Mouse (Mus musculus): Measurements from ENCODE around the gene Elmo2. TPM values are rescaled to one million over a fixed set of nuclear protein-coding genes. Genes with fewer than 3 reads are reported as not detected.

The Elmo2 gene
- polyA plus RNA-seq, 1 experiment from 2014 or later = 66.3 TPM

DNA sequence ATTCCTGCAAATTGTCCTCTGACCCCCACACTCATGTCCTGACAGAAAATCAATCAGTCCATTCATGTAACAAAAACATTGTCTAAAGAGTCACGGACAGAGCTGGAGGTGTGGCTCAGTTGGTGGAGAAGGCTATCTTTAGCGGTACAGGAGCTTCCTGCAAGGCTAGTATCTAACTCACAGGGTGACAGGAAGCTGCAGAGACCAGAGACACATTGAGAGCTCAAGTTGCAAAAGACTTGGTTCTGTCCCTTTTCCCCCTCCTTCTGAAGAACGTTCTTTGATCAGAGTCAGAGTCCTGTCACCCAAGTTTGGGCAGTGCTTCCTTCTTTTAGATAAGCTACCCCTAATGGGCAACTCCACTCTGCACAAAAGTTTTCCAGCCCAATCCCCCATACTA, 3.4 kb upstream of the Elmo2 start:
- no peak for DNase-seq (ENCODE audit: low spot score)
- H3K4me1 ChIP-seq (replicated peaks; ENCODE audit: control insufficient read depth, insufficient read depth, low read length) = peaks cover 15% of the 10 kb centered on the region
- H3K36me3 ChIP-seq (ENCODE audit: control insufficient read depth, insufficient read depth, low read length) = no peaks in the 10 kb centered on the region
- H3K4me3 ChIP-seq (ENCODE audit: low read depth, low read length) = no peak overlapping the region
- no peak overlapping the region for H3K9ac ChIP-seq (ENCODE audit: low read length)
- 15% methylated on average over 3 of the region's 3 CpGs for WGBS
- no peak overlapping the region for H3K27ac ChIP-seq (ENCODE audit: low read depth)
- no peaks in the 10 kb centered on the region for H3K27me3 ChIP-seq (replicated peaks; ENCODE audit: control insufficient read depth, insufficient read depth, low read length)
- 0 out of 2 replicates have a peak, but pooled peaks cover 3% of the 10 kb centered on the region for H3K9me3 ChIP-seq (ENCODE audit: control insufficient read depth, low read length)
- ATAC-seq (replicated peaks; ENCODE audit: low FRiP score, low TSS enrichment, low read depth) = no peak
- no peak overlapping the region for H3K4me2 ChIP-seq (ENCODE audit: low read length)

- H3K4me3 ChIP-seq (ENCODE audit: low read depth, low read length) = no peak overlapping the region
- 0 out of 2 replicates have a peak, but pooled peaks cover 3% of the 10 kb centered on the region for H3K9me3 ChIP-seq (ENCODE audit: control insufficient read depth, low read length)
- H3K4me1 ChIP-seq (replicated peaks; ENCODE audit: control insufficient read depth, insufficient read depth, low read length) = peaks cover 22% of the 10 kb centered on the region
- H3K27ac ChIP-seq (ENCODE audit: low read depth) = no peak overlapping the region
- ATAC-seq (replicated peaks; ENCODE audit: low FRiP score, low TSS enrichment, low read depth) (no peak), DNase-seq (ENCODE audit: low spot score) (no peak)
- no peaks in the 10 kb centered on the region for H3K36me3 ChIP-seq (ENCODE audit: control insufficient read depth, insufficient read depth, low read length)
- H3K27me3 ChIP-seq (replicated peaks; ENCODE audit: control insufficient read depth, insufficient read depth, low read length) = no peaks in the 10 kb centered on the region
- H3K9ac ChIP-seq (ENCODE audit: low read length) = no peak overlapping the region
- no peak overlapping the region for H3K4me2 ChIP-seq (ENCODE audit: low read length)
- WGBS = 79% methylated on average over 5 of the region's 5 CpGs
Observed at GRCm38 (mm10) chr2:165328746-165329145, 2.5 kb upstream of the Elmo2 start.

DNA sequence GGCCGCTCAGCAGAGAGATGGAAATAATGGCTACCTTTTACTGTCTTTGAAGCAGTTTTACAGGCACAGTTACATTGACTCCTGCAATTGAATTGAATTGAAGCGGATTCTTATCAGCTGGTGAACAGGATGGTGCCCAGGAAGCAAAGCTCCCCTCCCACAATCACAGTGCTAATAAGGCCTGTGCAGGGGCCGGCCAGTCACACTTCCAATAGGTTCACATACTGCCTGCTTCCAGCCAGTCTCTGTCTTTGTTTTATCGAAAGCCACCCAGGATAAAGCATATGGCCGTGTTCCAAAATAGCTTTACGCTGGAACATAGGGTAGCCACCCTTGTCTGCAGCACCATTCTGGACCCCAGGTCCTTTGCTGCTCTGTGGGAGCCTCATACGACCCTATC, 1.1 kb upstream of the Elmo2 start:
- WGBS = 49% methylated on average over 7 of the region's 7 CpGs
- Histone ChIP-seq H3K4me2 (ENCODE audit: low read length) (peak overlapping the region; percentile 82), H3K27me3 (replicated peaks; ENCODE audit: control insufficient read depth, insufficient read depth, low read length) (no peaks in the 10 kb centered on the region), H3K27ac (ENCODE audit: low read depth) (no peak overlapping the region), H3K4me3 (ENCODE audit: low read depth, low read length) (0 out of 2 replicates have a peak overlapping the region, but pooled peaks have one; percentile 94), H3K36me3 (ENCODE audit: control insufficient read depth, insufficient read depth, low read length) (no peaks in the 10 kb centered on the region), H3K4me1 (replicated peaks; ENCODE audit: control insufficient read depth, insufficient read depth, low read length) (peaks cover 29% of the 10 kb centered on the region), H3K9me3 (ENCODE audit: control insufficient read depth, low read length) (0 out of 2 replicates have a peak, but pooled peaks cover 3% of the 10 kb centered on the region), H3K9ac (ENCODE audit: low read length) (no peak overlapping the region)
- ATAC-seq (replicated peaks; ENCODE audit: low FRiP score, low TSS enrichment, low read depth) (no peak), DNase-seq (ENCODE audit: low spot score) (no peak)

DNA sequence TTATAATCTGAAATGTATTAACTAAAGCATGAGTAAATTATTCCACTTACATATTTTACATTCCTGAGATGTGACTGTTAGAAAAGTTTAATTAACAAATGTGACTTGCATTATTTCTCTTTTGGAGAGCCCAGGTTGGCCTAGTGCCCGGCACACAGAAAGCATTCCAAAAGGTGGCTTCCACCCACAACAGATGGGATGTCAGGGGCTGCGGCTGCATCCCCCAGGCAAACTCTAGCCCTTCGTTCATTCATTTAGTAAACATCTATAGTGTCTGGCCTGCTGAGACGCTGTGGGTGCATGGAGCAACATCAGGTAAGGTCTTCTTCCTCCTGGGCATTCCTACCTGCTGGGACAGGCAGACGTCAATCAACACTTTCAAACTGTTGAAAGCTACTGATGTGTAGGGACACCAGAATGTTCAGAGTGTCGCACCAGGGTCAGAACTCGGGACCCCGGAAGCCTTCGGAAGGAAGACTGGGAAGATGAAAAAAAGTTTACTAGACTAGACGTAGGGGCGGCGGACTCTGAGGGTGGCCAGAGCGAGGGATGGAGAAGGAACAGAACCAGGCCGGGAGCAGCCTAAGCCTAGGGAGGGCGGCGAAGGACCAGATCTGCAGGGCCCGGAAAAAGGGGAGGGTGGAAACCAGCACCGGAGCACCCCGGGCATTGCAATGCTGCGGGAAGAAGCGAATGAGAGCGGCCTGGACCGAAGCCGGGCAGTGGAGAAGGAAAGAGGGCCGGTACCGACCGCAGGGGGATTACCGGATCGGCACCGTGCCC, 567 bp downstream of the Elmo2 start:
- H3K4me2 ChIP-seq (ENCODE audit: low read length) = peak overlapping the region; percentile 92
- DNase-seq (ENCODE audit: low spot score) = no peak

GRCm38 (mm10) chr2:165323928-165324327, 2.4 kb downstream of the Elmo2 start:
- ATAC-seq (replicated peaks; ENCODE audit: low FRiP score, low TSS enrichment, low read depth) (no peak), DNase-seq (ENCODE audit: low spot score) (no peak)
- Histone ChIP-seq H3K4me1 (replicated peaks; ENCODE audit: control insufficient read depth, insufficient read depth, low read length) (peaks cover 40% of the 10 kb centered on the region), H3K36me3 (ENCODE audit: control insufficient read depth, insufficient read depth, low read length) (no peaks in the 10 kb centered on the region), H3K9me3 (ENCODE audit: control insufficient read depth, low read length) (no peaks in the 10 kb centered on the region), H3K9ac (ENCODE audit: low read length) (no peak overlapping the region), H3K27ac (ENCODE audit: low read depth) (no peak overlapping the region), H3K4me2 (ENCODE audit: low read length) (no peak overlapping the region), H3K4me3 (ENCODE audit: low read depth, low read length) (no peak overlapping the region), H3K27me3 (replicated peaks; ENCODE audit: control insufficient read depth, insufficient read depth, low read length) (no peaks in the 10 kb centered on the region)
- WGBS = 66% methylated on average over 5 of the region's 5 CpGs

More for the DNA sequence above, 567 bp downstream of the Elmo2 start:
- Histone ChIP-seq H3K4me3 (ENCODE audit: low read depth, low read length) (peak overlapping the region; percentile 94), H3K27ac (ENCODE audit: low read depth) (peak overlapping the region; percentile 59; the same call in 1 of the 2 replicates), H3K9me3 (ENCODE audit: control insufficient read depth, low read length) (no peaks in the 10 kb centered on the region), H3K27me3 (replicated peaks; ENCODE audit: control insufficient read depth, insufficient read depth, low read length) (no peaks in the 10 kb centered on the region), H3K36me3 (ENCODE audit: control insufficient read depth, insufficient read depth, low read length) (no peaks in the 10 kb centered on the region), H3K4me1 (replicated peaks; ENCODE audit: control insufficient read depth, insufficient read depth, low read length) (peaks cover 40% of the 10 kb centered on the region), H3K9ac (ENCODE audit: low read length) (peak overlapping the region; percentile 86)
- ATAC-seq (replicated peaks; ENCODE audit: low FRiP score, low TSS enrichment, low read depth) = peak; percentile 41
- under 1% methylated on average over 28 of the region's 30 CpGs for WGBS

- DNase-seq (ENCODE audit: low spot score) (no peak), ATAC-seq (replicated peaks; ENCODE audit: low FRiP score, low TSS enrichment, low read depth) (no peak)
- H3K9ac ChIP-seq (ENCODE audit: low read length) = no peak overlapping the region
- no peaks in the 10 kb centered on the region for H3K9me3 ChIP-seq (ENCODE audit: control insufficient read depth, low read length)
- H3K36me3 ChIP-seq (ENCODE audit: control insufficient read depth, insufficient read depth, low read length) = no peaks in the 10 kb centered on the region
- H3K4me2 ChIP-seq (ENCODE audit: low read length) = no peak overlapping the region
- H3K4me1 ChIP-seq (replicated peaks; ENCODE audit: control insufficient read depth, insufficient read depth, low read length) = peaks cover 41% of the 10 kb centered on the region
- H3K4me3 ChIP-seq (ENCODE audit: low read depth, low read length) = no peak overlapping the region
- H3K27ac ChIP-seq (ENCODE audit: low read depth) = no peak overlapping the region
- H3K27me3 ChIP-seq (replicated peaks; ENCODE audit: control insufficient read depth, insufficient read depth, low read length) = no peaks in the 10 kb centered on the region
- 75% methylated on average over 5 of the region's 5 CpGs for WGBS
Observed at GRCm38 (mm10) chr2:165323484-165323883, 2.8 kb downstream of the Elmo2 start.

DNA sequence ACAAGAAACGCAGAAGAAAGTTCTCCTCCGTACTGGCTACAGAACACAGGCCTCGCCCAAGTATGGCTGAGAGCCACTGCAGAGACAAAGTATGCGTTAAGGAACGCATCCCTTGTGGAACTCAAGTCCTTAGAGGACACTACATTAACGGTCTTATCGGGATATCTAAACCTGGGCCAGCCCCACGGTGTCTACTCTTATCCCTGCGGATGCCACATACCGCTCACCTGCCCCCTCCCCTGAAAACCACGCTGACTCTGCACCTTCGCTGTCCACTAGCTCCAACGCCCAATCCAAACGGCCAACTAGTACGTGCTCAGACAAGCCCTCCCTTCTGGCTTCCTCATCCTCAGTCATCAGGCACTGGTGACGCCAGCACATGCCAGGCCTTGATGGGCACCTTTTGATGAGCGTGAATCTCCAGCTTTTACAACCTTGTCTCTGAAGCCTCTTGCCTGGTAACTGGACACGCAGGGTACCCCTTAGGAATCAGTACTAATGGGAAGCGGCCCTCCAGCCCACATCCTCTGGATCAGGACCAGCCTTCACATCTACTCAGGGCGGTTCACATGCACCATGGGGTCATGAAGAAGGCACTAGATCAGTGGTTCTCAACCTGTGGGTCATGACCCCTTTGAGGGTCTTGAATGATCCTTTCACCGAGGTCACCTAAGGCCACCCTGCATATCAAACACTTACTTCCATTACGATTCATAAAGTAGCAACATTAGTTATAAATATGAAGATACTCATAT, 4.1 kb downstream of the Elmo2 start:
- H3K4me3 ChIP-seq (ENCODE audit: low read depth, low read length) = no peak overlapping the region
- no peaks in the 10 kb centered on the region for H3K9me3 ChIP-seq (ENCODE audit: control insufficient read depth, low read length)
- no peak overlapping the region for H3K27ac ChIP-seq (ENCODE audit: low read depth)
- no peak overlapping the region for H3K9ac ChIP-seq (ENCODE audit: low read length)
- H3K4me2 ChIP-seq (ENCODE audit: low read length) = no peak overlapping the region
- H3K4me1 ChIP-seq (replicated peaks; ENCODE audit: control insufficient read depth, insufficient read depth, low read length) = peaks cover 51% of the 10 kb centered on the region
- no peaks in the 10 kb centered on the region for H3K36me3 ChIP-seq (ENCODE audit: control insufficient read depth, insufficient read depth, low read length)
- H3K27me3 ChIP-seq (replicated peaks; ENCODE audit: control insufficient read depth, insufficient read depth, low read length) = no peaks in the 10 kb centered on the region
- DNase-seq (ENCODE audit: low spot score) = no peak
- 88% methylated on average over 22 of the region's 22 CpGs for WGBS
- no peak for ATAC-seq (replicated peaks; ENCODE audit: low FRiP score, low TSS enrichment, low read depth)

GRCm38 (mm10) chr2:165321381-165321888, 4.8 kb downstream of the Elmo2 start:
- no peak for DNase-seq (ENCODE audit: low spot score)
- no peak overlapping the region for H3K9ac ChIP-seq (ENCODE audit: low read length)
- no peak overlapping the region for H3K4me3 ChIP-seq (ENCODE audit: low read depth, low read length)
- no peak for ATAC-seq (replicated peaks; ENCODE audit: low FRiP score, low TSS enrichment, low read depth)
- 0 out of 2 replicates have a peak, but pooled peaks cover under 1% of the 10 kb centered on the region for H3K36me3 ChIP-seq (ENCODE audit: control insufficient read depth, insufficient read depth, low read length)
- WGBS = 68% methylated on average over 8 of the region's 8 CpGs
- H3K4me2 ChIP-seq (ENCODE audit: low read length) = peak overlapping the region; percentile 8; the same call in 1 of the 2 replicates
- H3K9me3 ChIP-seq (ENCODE audit: control insufficient read depth, low read length) = no peaks in the 10 kb centered on the region
- no peak overlapping the region; the same call in 1 of the 2 replicates for H3K27ac ChIP-seq (ENCODE audit: low read depth)
- H3K4me1 ChIP-seq (replicated peaks; ENCODE audit: control insufficient read depth, insufficient read depth, low read length) = peaks cover 56% of the 10 kb centered on the region
- H3K27me3 ChIP-seq (replicated peaks; ENCODE audit: control insufficient read depth, insufficient read depth, low read length) = no peaks in the 10 kb centered on the region

All from intestine, embryonic 14.5 days (tissue).